Mouse (Mus musculus): ENCODE results near the gene Men1.

DNA sequence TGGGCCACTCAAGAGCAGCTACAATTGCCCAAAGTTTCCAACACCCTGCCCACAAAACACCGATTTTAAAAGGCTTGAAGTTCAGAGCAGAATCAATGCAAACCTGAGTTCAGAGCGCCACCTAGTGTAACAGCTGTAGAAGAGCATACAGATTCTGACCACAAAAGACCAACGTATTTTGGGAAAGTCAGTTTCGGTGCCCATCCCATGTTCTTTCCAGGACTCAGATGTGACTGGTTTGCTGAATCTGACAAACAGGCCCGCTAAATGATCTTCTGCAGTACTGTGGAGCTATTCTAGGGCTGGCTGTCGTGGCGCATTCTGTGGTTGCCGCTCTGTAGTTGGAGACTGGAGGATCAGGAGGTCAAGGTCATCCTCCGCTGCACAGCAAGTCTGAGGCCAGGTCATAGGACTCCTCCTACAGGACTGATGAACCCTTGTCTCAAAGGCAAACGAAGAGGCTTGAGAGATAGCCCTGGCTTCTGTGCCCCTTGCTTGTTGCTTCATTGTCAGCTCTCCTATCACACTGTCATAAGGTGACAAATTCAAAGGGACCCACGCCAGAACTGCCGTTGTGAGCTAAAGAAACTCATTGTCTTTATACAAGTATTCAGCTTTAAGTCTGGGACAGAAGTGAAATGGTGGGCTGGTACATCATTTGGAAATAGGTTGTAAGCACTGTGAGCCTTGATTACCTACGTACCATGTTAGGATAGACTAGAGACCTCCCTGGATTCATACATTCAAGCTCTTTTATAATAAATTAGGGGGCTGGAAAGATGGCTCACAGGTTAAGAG, 2.9 kb upstream of the Men1 start:
- TF ChIP-seq CTCF (IDR thresholded peaks at IDR 0.05; ENCODE audit: borderline replicate concordance, insufficient read depth, low read depth, low read length) (peak; percentile 65), POLR2A (IDR thresholded peaks at IDR 0.05; ENCODE audit: borderline replicate concordance, insufficient read depth, low read length) (no peak)

Data from cerebellum, adult 2 months (tissue).